Mouse (Mus musculus): Measurements from ENCODE around the gene Nabp2. TPM values are rescaled to one million over a fixed set of nuclear protein-coding genes. Genes with fewer than 3 reads are reported as not detected.
A peak's percentile ranks its signal among the peaks of the same experiment; 100 is the strongest.

Gene Nabp2
- polyA plus RNA-seq, 1 experiment from 2014 or later, result 180 TPM

DNA sequence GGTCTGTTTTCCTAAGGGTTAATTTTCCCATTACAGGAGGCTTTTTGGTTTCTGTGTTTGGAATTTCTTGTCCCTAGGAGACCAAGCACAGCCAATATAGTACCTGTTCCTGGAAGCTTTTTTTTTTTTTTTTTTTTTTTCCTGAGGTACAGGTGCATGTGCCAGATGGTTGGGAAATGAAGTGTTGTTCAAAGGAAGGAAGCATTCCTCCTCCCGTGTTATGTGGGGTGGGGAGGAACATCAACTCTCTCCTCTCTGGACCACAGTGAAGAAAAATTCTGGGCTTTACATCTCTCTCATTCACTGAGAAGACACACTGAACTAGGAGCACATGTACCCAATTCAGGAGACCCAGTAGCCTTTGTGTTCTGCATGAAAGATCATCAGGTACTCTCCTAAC, 1.8 kb upstream of the Nabp2 start:
- H3K9ac ChIP-seq (ENCODE audit: low read length), result peak overlapping the region; percentile 84
- WGBS, result 29% methylated on average over 1 of the region's 1 CpGs
- peaks cover 27% of the 10 kb centered on the region for H3K4me1 ChIP-seq (ENCODE audit: control insufficient read depth, insufficient read depth, low read length)

GRCm38 (mm10) chr10:128412558-128412957, 1.3 kb upstream of the Nabp2 start:
- peak overlapping the region; percentile 79 for H3K4me3 ChIP-seq (ENCODE audit: low read depth, low read length)
- ATAC-seq (no peak), DNase-seq (ENCODE audit: low spot score) (no peak)
- no peaks in the 10 kb centered on the region for H3K9me3 ChIP-seq (replicated peaks; ENCODE audit: control insufficient read depth, low read length)
- peaks cover 43% of the 10 kb centered on the region for H3K36me3 ChIP-seq (ENCODE audit: control insufficient read depth, insufficient read depth, low read length)
- peak overlapping the region; percentile 93 for H3K27ac ChIP-seq (ENCODE audit: low read depth, low read length)
- WGBS, result 45% methylated on average over 1 of the region's 1 CpGs
- peak overlapping the region; percentile 85 for H3K4me2 ChIP-seq (ENCODE audit: low read length)
- H3K4me1 ChIP-seq (ENCODE audit: control insufficient read depth, insufficient read depth, low read length), result peaks cover 27% of the 10 kb centered on the region
- no peaks in the 10 kb centered on the region for H3K27me3 ChIP-seq (replicated peaks; ENCODE audit: control insufficient read depth, insufficient read depth, low read length)
- H3K9ac ChIP-seq (ENCODE audit: low read length), result peak overlapping the region; percentile 84

More for the DNA sequence above, 1.8 kb upstream of the Nabp2 start:
- Histone ChIP-seq H3K4me3 (ENCODE audit: low read depth, low read length) (peak overlapping the region; percentile 79; the same call in 1 of the 2 replicates), H3K9me3 (replicated peaks; ENCODE audit: control insufficient read depth, low read length) (no peaks in the 10 kb centered on the region), H3K36me3 (ENCODE audit: control insufficient read depth, insufficient read depth, low read length) (peaks cover 41% of the 10 kb centered on the region), H3K27ac (ENCODE audit: low read depth, low read length) (no peak overlapping the region), H3K4me2 (ENCODE audit: low read length) (peak overlapping the region; percentile 85), H3K27me3 (replicated peaks; ENCODE audit: control insufficient read depth, insufficient read depth, low read length) (no peaks in the 10 kb centered on the region)
- ATAC-seq (no peak), DNase-seq (ENCODE audit: low spot score) (no peak)

- Histone ChIP-seq H3K9me3 (replicated peaks; ENCODE audit: control insufficient read depth, low read length) (no peaks in the 10 kb centered on the region), H3K4me1 (ENCODE audit: control insufficient read depth, insufficient read depth, low read length) (peaks cover 27% of the 10 kb centered on the region), H3K4me3 (ENCODE audit: low read depth, low read length) (peak overlapping the region; percentile 79), H3K36me3 (ENCODE audit: control insufficient read depth, insufficient read depth, low read length) (peaks cover 43% of the 10 kb centered on the region), H3K9ac (ENCODE audit: low read length) (peak overlapping the region; percentile 84), H3K4me2 (ENCODE audit: low read length) (peak overlapping the region; percentile 85), H3K27ac (ENCODE audit: low read depth, low read length) (peak overlapping the region; percentile 93), H3K27me3 (replicated peaks; ENCODE audit: control insufficient read depth, insufficient read depth, low read length) (no peaks in the 10 kb centered on the region)
- DNase-seq (ENCODE audit: low spot score), result peak; percentile 70
- WGBS, result under 1% methylated on average over 14 of the region's 14 CpGs
- ATAC-seq, result no peak
Observed at GRCm38 (mm10) chr10:128412055-128412381, 726 bp upstream of the Nabp2 start.

- ATAC-seq (no peak), DNase-seq (ENCODE audit: low spot score) (no peak)
- H3K4me1 ChIP-seq (ENCODE audit: control insufficient read depth, insufficient read depth, low read length), result peaks cover 27% of the 10 kb centered on the region
- peak overlapping the region; percentile 85 for H3K4me2 ChIP-seq (ENCODE audit: low read length)
- H3K27me3 ChIP-seq (replicated peaks; ENCODE audit: control insufficient read depth, insufficient read depth, low read length), result no peaks in the 10 kb centered on the region
- WGBS, result 22% methylated on average over 4 of the region's 4 CpGs
- H3K9ac ChIP-seq (ENCODE audit: low read length), result peak overlapping the region; percentile 64
- H3K9me3 ChIP-seq (replicated peaks; ENCODE audit: control insufficient read depth, low read length), result no peaks in the 10 kb centered on the region
- H3K27ac ChIP-seq (ENCODE audit: low read depth, low read length), result 0 out of 2 replicates have a peak overlapping the region, but pooled peaks have one; percentile 22
- H3K4me3 ChIP-seq (ENCODE audit: low read depth, low read length), result peak overlapping the region; percentile 79
- peaks cover 42% of the 10 kb centered on the region for H3K36me3 ChIP-seq (ENCODE audit: control insufficient read depth, insufficient read depth, low read length)
Observed at GRCm38 (mm10) chr10:128410560-128410845, 789 bp downstream of the Nabp2 start.

DNA sequence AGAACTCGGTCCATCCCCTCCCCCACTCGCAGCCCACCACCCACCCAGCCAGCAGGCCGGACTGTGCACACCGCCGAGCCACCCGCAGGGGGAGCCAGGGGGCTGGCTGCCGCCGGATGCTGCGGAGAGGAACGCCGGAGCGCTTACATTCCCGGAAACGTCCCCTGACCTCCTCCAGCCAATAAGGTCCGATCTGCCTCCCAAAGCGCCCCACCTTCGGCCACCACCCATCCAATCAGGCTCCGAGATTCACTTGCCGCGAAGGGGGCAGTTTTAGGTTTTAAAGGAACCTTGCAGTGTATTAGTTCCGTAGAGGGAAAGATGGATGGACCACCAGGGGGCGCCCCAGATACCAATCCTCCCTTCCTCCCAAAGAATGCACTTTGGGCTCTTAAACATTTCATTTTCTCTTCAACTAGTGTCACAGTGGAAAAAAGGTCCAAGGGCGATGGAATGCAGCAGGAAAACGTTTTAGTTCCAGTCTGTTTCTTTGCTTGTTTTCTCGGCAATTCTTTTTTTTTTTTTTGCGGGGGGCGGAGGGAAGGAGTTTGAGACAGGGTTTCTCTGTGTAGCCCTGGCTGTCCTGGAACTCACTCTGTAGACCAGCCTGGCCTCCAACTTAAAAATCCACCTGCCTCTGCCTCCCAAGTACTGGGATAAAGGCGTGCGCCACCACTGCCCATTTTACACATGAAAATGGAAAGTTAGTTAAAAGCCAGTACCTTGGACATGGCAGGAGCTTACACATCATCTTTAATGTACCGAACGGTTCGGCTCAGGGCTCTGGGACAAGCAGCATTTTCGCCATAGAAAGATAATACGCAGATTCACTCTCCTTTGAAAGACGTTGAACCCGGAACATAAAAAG, 1.4 kb downstream of the Nabp2 start:
- Histone ChIP-seq H3K4me2 (ENCODE audit: low read length) (peak overlapping the region; percentile 85), H3K4me3 (ENCODE audit: low read depth, low read length) (peak overlapping the region; percentile 79), H3K9ac (ENCODE audit: low read length) (peak overlapping the region; percentile 75), H3K36me3 (ENCODE audit: control insufficient read depth, insufficient read depth, low read length) (peaks cover 38% of the 10 kb centered on the region), H3K9me3 (replicated peaks; ENCODE audit: control insufficient read depth, low read length) (no peaks in the 10 kb centered on the region), H3K27ac (ENCODE audit: low read depth, low read length) (peak overlapping the region; percentile 69), H3K27me3 (replicated peaks; ENCODE audit: control insufficient read depth, insufficient read depth, low read length) (no peaks in the 10 kb centered on the region), H3K4me1 (ENCODE audit: control insufficient read depth, insufficient read depth, low read length) (peaks cover 27% of the 10 kb centered on the region)
- peak; percentile 89 for ATAC-seq
- peak; percentile 99 for DNase-seq (ENCODE audit: low spot score)
- WGBS, result 6% methylated on average over 36 of the region's 36 CpGs

DNA sequence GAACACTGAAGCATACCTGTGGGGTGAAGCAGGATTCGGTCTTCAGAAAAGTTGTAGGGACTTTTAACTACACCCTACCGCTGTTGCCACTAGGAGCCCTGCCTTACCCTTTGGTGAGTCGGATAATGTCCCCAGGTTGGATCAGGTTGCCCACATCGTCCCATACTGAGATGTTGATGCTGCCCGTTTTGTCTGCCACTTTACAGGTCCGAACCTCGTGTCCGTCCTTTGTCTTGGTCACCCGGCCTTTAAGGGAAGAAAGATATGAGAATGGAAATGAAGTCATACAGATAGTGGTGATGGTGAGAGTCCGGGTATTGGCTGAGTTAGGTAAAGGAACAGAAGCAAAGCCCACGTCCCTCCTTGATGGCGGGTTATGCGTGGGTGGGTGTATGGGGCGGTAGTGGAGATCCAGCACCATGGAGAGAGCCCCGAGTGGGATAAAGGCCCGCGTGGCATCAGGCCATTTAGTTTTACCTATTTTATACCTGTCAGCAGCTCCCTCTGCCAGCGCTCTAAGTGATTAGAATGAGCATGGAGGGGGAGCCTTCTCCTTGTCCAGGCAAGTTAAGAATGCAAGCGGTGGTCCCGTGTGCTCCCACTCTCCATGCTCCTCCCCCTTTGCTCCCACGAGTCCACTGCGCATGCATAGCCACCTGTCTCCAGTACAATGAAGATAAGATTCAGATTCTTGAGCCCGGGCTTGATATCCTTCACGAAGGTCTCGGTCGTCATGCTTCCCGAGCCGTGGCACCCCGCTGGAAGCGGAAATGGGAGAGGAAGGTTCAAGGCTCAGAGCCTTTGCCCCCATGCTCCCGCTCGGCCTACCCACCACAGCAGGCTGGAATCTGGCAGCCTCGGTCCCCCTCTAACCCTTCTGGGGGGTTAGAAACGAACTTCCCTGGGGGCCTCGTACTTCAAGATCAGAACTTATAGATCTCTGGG, 2.4 kb downstream of the Nabp2 start:
- H3K4me2 ChIP-seq (ENCODE audit: low read length), result peak overlapping the region; percentile 85
- peak overlapping the region; percentile 75 for H3K9ac ChIP-seq (ENCODE audit: low read length)
- ATAC-seq, result peak; percentile 36
- no peaks in the 10 kb centered on the region for H3K9me3 ChIP-seq (replicated peaks; ENCODE audit: control insufficient read depth, low read length)
- H3K27ac ChIP-seq (ENCODE audit: low read depth, low read length), result peak overlapping the region; percentile 69
- H3K27me3 ChIP-seq (replicated peaks; ENCODE audit: control insufficient read depth, insufficient read depth, low read length), result no peaks in the 10 kb centered on the region
- peaks cover 34% of the 10 kb centered on the region for H3K36me3 ChIP-seq (ENCODE audit: control insufficient read depth, insufficient read depth, low read length)
- H3K4me1 ChIP-seq (ENCODE audit: control insufficient read depth, insufficient read depth, low read length), result peaks cover 27% of the 10 kb centered on the region
- peak; percentile 76 for DNase-seq (ENCODE audit: low spot score)
- peak overlapping the region; percentile 79 for H3K4me3 ChIP-seq (ENCODE audit: low read depth, low read length)
- 15% methylated on average over 35 of the region's 35 CpGs for WGBS

DNA sequence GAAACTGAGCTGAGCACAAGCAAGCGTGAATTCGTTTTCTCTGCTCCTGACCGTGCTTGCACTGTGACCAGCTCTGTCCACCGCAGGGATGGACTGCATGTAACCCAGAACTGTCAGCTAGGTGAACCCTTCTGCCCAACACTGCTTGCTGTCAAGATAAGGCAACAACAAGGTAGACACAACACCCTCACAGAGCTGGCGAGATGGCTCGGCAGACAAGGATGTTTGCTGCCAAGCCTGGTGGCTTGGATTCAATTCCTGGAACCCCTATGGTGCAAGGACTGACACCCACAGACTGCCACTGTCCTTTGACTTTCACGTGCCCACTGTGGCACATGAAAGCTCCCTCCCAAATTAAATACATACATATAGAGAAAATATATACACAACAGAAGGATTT, 7.4 kb downstream of the Nabp2 start:
- H3K27me3 ChIP-seq (replicated peaks; ENCODE audit: control insufficient read depth, insufficient read depth, low read length), result no peaks in the 10 kb centered on the region
- peaks cover 6% of the 10 kb centered on the region; the same call in 1 of the 2 replicates for H3K4me1 ChIP-seq (ENCODE audit: control insufficient read depth, insufficient read depth, low read length)
- H3K4me3 ChIP-seq (ENCODE audit: low read depth, low read length), result no peak overlapping the region
- H3K9me3 ChIP-seq (replicated peaks; ENCODE audit: control insufficient read depth, low read length), result no peaks in the 10 kb centered on the region
- DNase-seq (ENCODE audit: low spot score) (no peak), ATAC-seq (no peak)
- peaks cover 40% of the 10 kb centered on the region for H3K36me3 ChIP-seq (ENCODE audit: control insufficient read depth, insufficient read depth, low read length)
- no peak overlapping the region for H3K9ac ChIP-seq (ENCODE audit: low read length)
- H3K27ac ChIP-seq (ENCODE audit: low read depth, low read length), result no peak overlapping the region
- H3K4me2 ChIP-seq (ENCODE audit: low read length), result no peak overlapping the region
- 81% methylated on average over 7 of the region's 7 CpGs for WGBS

DNA sequence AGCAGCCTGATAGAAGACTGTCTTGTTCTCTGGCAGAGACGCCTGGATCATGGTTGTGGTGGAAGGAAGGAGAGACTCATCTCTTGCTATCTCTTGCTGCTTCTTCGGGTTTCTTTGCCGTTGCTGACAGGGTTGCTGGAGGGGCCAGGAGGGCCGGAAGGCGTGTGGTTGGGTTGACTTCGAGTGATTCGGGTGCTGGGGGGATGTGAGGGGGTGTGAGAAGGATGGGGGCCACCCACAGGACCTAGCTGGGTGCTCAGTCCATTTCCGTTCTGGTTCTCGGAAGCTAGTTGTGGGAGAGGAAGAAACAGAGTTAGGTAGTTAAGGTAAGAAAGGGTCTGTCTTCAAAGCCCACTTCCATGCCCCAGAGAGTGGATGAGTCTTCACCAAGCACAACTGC, 9.7 kb downstream of the Nabp2 start:
- Histone ChIP-seq H3K36me3 (ENCODE audit: control insufficient read depth, insufficient read depth, low read length) (peaks cover 23% of the 10 kb centered on the region), H3K4me1 (ENCODE audit: control insufficient read depth, insufficient read depth, low read length) (no peaks in the 10 kb centered on the region), H3K9ac (ENCODE audit: low read length) (no peak overlapping the region), H3K9me3 (replicated peaks; ENCODE audit: control insufficient read depth, low read length) (no peaks in the 10 kb centered on the region), H3K4me2 (ENCODE audit: low read length) (no peak overlapping the region), H3K4me3 (ENCODE audit: low read depth, low read length) (no peak overlapping the region), H3K27ac (ENCODE audit: low read depth, low read length) (no peak overlapping the region), H3K27me3 (replicated peaks; ENCODE audit: control insufficient read depth, insufficient read depth, low read length) (no peaks in the 10 kb centered on the region)
- DNase-seq (ENCODE audit: low spot score) (no peak), ATAC-seq (no peak)
- WGBS, result 83% methylated on average over 9 of the region's 9 CpGs

All from forebrain, embryonic 14.5 days (tissue).